Mouse (Mus musculus) thymus, adult 2 months (tissue): ENCODE measurements around the gene 2010111I01Rik.

Source experiments
- CTCF ChIP-seq: fragments of 200-500 bp; IDR thresholded peaks from 2 replicates; pipeline ENCODE4 v1.5.1; 2012; ENCODE audit warnings: mild to moderate bottlenecking, control low read depth, low read length, moderate library complexity, borderline replicate concordance; ENCODE audit not compliant: control insufficient read depth, poor library complexity, insufficient read depth; ENCODE audit errors: extremely low read depth
- POLR2A ChIP-seq: fragments of 200-500 bp; IDR thresholded peaks from 2 replicates; pipeline ENCODE4 v1.6.1; 2012; ENCODE audit warnings: mild to moderate bottlenecking, low read length, control low read depth, moderate library complexity; ENCODE audit not compliant: control insufficient read depth, poor library complexity, insufficient read depth; ENCODE audit errors: extremely low read depth

GRCm38 (mm10) chr13:63097440-63097930 is 132.8 kb downstream of the 2010111I01Rik start:
- TF ChIP-seq POLR2A (no peak), CTCF (no peak)
